8 mouse cellular contexts compared by ENCODE assay signal in genomic region chr11:120485251-120485650, GRCm38 (mm10). TPM values are rescaled to one million over a fixed set of nuclear protein-coding genes. Genes with fewer than 3 reads are reported as not detected.
DNase-seq lines count a peak whose midpoint lies in the region; ATAC-seq and TF ChIP-seq lines count a peak whose summit lies in the region.

No protein-coding gene starts in this region.

- TF ChIP-seq EP300 in heart, postnatal 0 days (IDR thresholded peaks at IDR 0.05; ENCODE audit: low read depth) = no peak

- no peaks in the 10 kb centered on the region for H3K9me3 ChIP-seq in heart, postnatal 0 days (replicated peaks; ENCODE audit: control insufficient read depth, low read length)
- H3K9me3 ChIP-seq in embryonic facial prominence, embryonic 13.5 days = no peaks in the 10 kb centered on the region
- H3K9me3 ChIP-seq in kidney, embryonic 14.5 days (ENCODE audit: control insufficient read depth, low read length) = no peaks in the 10 kb centered on the region
- H3K9me3 ChIP-seq in midbrain, embryonic 16.5 days (replicated peaks; ENCODE audit: control insufficient read depth, low read length, poor library complexity, severe bottlenecking) = no peaks in the 10 kb centered on the region

- WGBS in heart, postnatal 0 days = 6% methylated on average over 10 of the region's 10 CpGs
- 8% methylated on average over 10 of the region's 10 CpGs for WGBS in embryonic facial prominence, embryonic 13.5 days
- 6% methylated on average over 10 of the region's 10 CpGs for WGBS in kidney, embryonic 14.5 days
- 9% methylated on average over 10 of the region's 10 CpGs for WGBS in midbrain, embryonic 16.5 days

- no peak for TF ChIP-seq CTCF in heart, postnatal 0 days (IDR thresholded peaks at IDR 0.05; ENCODE audit: low read depth)

- H3K4me2 ChIP-seq in heart, postnatal 0 days (ENCODE audit: low read depth, low read length) = peak overlapping the region; percentile 84
- peak overlapping the region; percentile 73 for H3K4me2 ChIP-seq in embryonic facial prominence, embryonic 13.5 days
- H3K4me2 ChIP-seq in kidney, embryonic 14.5 days (replicated peaks; ENCODE audit: low read depth, low read length) = peak overlapping the region; percentile 84
- H3K4me2 ChIP-seq in midbrain, embryonic 16.5 days (ENCODE audit: low read length) = peak overlapping the region; percentile 67

- H3K4me1 ChIP-seq in heart, postnatal 0 days (ENCODE audit: control insufficient read depth, insufficient read depth) = peaks cover 12% of the 10 kb centered on the region
- peaks cover 19% of the 10 kb centered on the region for H3K4me1 ChIP-seq in embryonic facial prominence, embryonic 13.5 days
- peaks cover 13% of the 10 kb centered on the region for H3K4me1 ChIP-seq in kidney, embryonic 14.5 days (ENCODE audit: control insufficient read depth, insufficient read depth, low read length)
- peaks cover 13% of the 10 kb centered on the region for H3K4me1 ChIP-seq in midbrain, embryonic 16.5 days (ENCODE audit: control insufficient read depth, insufficient read depth, low read length)

- peak overlapping the region; percentile 97 for H3K4me3 ChIP-seq in heart, postnatal 0 days (ENCODE audit: low read depth, low read length)
- H3K4me3 ChIP-seq in embryonic facial prominence, embryonic 13.5 days = peak overlapping the region; percentile 98
- peak overlapping the region; percentile 89 for H3K4me3 ChIP-seq in kidney, embryonic 14.5 days (ENCODE audit: low read length)
- peak overlapping the region; percentile 79 for H3K4me3 ChIP-seq in midbrain, embryonic 16.5 days (ENCODE audit: low read depth, low read length)

- intact Hi-C loops in heart, postnatal 36 days (cut with DNase I) = loop anchor here (5.0 kb wide), 1 partner anchor 292 kb away; no protein-coding TSS in a partner anchor
- intact Hi-C loops in left cerebral cortex, postnatal 36 days (cut with DNase I) = loop anchor here (5.0 to 10.0 kb wide), 2 partner anchors 62 to 90 kb away; partner anchors contain the start of genes Mcrip1 and P4hb
- intact Hi-C loops in gastrocnemius, postnatal 14 days (cut with DNase I; ENCODE audit: low total_unique reads) = no loop called here

- H3K36me3 ChIP-seq in heart, postnatal 0 days (replicated peaks; ENCODE audit: control insufficient read depth, insufficient read depth, low read length) = peaks cover 61% of the 10 kb centered on the region
- peaks cover 76% of the 10 kb centered on the region for H3K36me3 ChIP-seq in embryonic facial prominence, embryonic 13.5 days
- peaks cover 67% of the 10 kb centered on the region for H3K36me3 ChIP-seq in kidney, embryonic 14.5 days (ENCODE audit: control insufficient read depth, insufficient read depth, low read length)
- peaks cover 22% of the 10 kb centered on the region for H3K36me3 ChIP-seq in midbrain, embryonic 16.5 days (ENCODE audit: control insufficient read depth, insufficient read depth, low read length)

- H3K9ac ChIP-seq in heart, postnatal 0 days (replicated peaks; ENCODE audit: low read depth, low read length) = peak overlapping the region; percentile 91
- H3K9ac ChIP-seq in embryonic facial prominence, embryonic 13.5 days = peak overlapping the region; percentile 96
- H3K9ac ChIP-seq in kidney, embryonic 14.5 days (ENCODE audit: low read depth, low read length) = peak overlapping the region; percentile 94
- peak overlapping the region; percentile 81 for H3K9ac ChIP-seq in midbrain, embryonic 16.5 days (ENCODE audit: low read depth, low read length)

- H3K27ac ChIP-seq in heart, postnatal 0 days (ENCODE audit: low read depth) = peak overlapping the region; percentile 81
- peak overlapping the region; percentile 91 for H3K27ac ChIP-seq in embryonic facial prominence, embryonic 13.5 days
- H3K27ac ChIP-seq in kidney, embryonic 14.5 days (ENCODE audit: low read depth, low read length) = peak overlapping the region; percentile 70; the same call in 1 of the 2 replicates
- H3K27ac ChIP-seq in midbrain, embryonic 16.5 days (ENCODE audit: low read length) = no peak overlapping the region

- no peak for DNase-seq in heart, postnatal 0 days (ENCODE audit: low spot score)
- no peak for DNase-seq in heart, postnatal 36 days
- no peak for DNase-seq in thymus, adult 18-20 months
- DNase-seq in left cerebral cortex, postnatal 36 days (ENCODE audit: low spot score in 2 of 2) = no peak
- no peak for DNase-seq in gastrocnemius, postnatal 14 days

- ATAC-seq in heart, postnatal 0 days (ENCODE audit: insufficient read depth, low read depth) = no peak
- ATAC-seq in embryonic facial prominence, embryonic 13.5 days (ENCODE audit: insufficient number of reproducible peaks, insufficient read depth, low FRiP score, low TSS enrichment, low read depth) = no peak
- no peak for ATAC-seq in kidney, embryonic 14.5 days (ENCODE audit: low FRiP score, low TSS enrichment)
- no peak for ATAC-seq in midbrain, embryonic 16.5 days

- no peaks in the 10 kb centered on the region for H3K27me3 ChIP-seq in heart, postnatal 0 days (ENCODE audit: control insufficient read depth, insufficient read depth, low read length)
- no peaks in the 10 kb centered on the region for H3K27me3 ChIP-seq in embryonic facial prominence, embryonic 13.5 days
- H3K27me3 ChIP-seq in kidney, embryonic 14.5 days (ENCODE audit: control insufficient read depth, insufficient read depth, low read length) = no peaks in the 10 kb centered on the region
- H3K27me3 ChIP-seq in midbrain, embryonic 16.5 days (ENCODE audit: control insufficient read depth, insufficient read depth, low read depth, low read length) = no peaks in the 10 kb centered on the region

RNA-seq across cellular contexts. Expression of gene Mrpl12, which starts 0.8 kb away (rescaled TPM):
- 119 and 161 TPM in 2 replicates for total RNA-seq in heart, postnatal 0 days (2014; rRNA removed; ENCODE audit: low replicate concordance)
- polyA plus RNA-seq in heart, postnatal 0 days (2015; fragmentation: Nextera tagmentation; extraction: Ambion mirVana) = 308 and 315 TPM in 2 replicates
- 100 to 1,000 TPM; 222 to 245 TPM for total RNA-seq in heart, postnatal 36 days (2021)
- polyA plus RNA-seq in embryonic facial prominence, embryonic 13.5 days (2015; fragmentation: Nextera tagmentation; extraction: Ambion mirVana) = 134 and 138 TPM in 2 replicates
- polyA plus RNA-seq in kidney, embryonic 14.5 days (2014; fragmentation: Nextera tagmentation; extraction: Ambion mirVana) = 176 and 218 TPM in 2 replicates
- polyA plus RNA-seq in midbrain, embryonic 16.5 days (2015; fragmentation: Nextera tagmentation; extraction: Ambion mirVana) = 118 and 130 TPM in 2 replicates
- total RNA-seq in left cerebral cortex, postnatal 36 days (2021) = 10 to 100 TPM; 75.6 to 78.5 TPM
- 100 to 1,000 TPM; 133 to 143 TPM for total RNA-seq in gastrocnemius, postnatal 14 days (2021)

RNA-seq across cellular contexts. Expression of gene Slc25a10, which starts 6.4 kb away (rescaled TPM):
- 66.8 and 74.3 TPM in 2 replicates for total RNA-seq in heart, postnatal 0 days (2014; rRNA removed; ENCODE audit: low replicate concordance)
- polyA plus RNA-seq in heart, postnatal 0 days (2015; fragmentation: Nextera tagmentation; extraction: Ambion mirVana) = 30.3 and 33.8 TPM in 2 replicates
- total RNA-seq in heart, postnatal 36 days (2021) = 10 to 100 TPM; 13.4 to 15.0 TPM
- polyA plus RNA-seq in embryonic facial prominence, embryonic 13.5 days (2015; fragmentation: Nextera tagmentation; extraction: Ambion mirVana) = 50.1 and 54.3 TPM in 2 replicates
- 65.3 and 79.1 TPM in 2 replicates for polyA plus RNA-seq in kidney, embryonic 14.5 days (2014; fragmentation: Nextera tagmentation; extraction: Ambion mirVana)
- polyA plus RNA-seq in midbrain, embryonic 16.5 days (2015; fragmentation: Nextera tagmentation; extraction: Ambion mirVana) = 23.1 and 24.8 TPM in 2 replicates
- 10 to 100 TPM; 18.2 to 21.9 TPM for total RNA-seq in left cerebral cortex, postnatal 36 days (2021)
- 1 to 10 TPM; 5.1 to 7.0 TPM for total RNA-seq in gastrocnemius, postnatal 14 days (2021)

RNA-seq across cellular contexts. Expression of gene Arl16, which starts 17.8 kb away (rescaled TPM):
- 35.4 and 48.3 TPM in 2 replicates for total RNA-seq in heart, postnatal 0 days (2014; rRNA removed; ENCODE audit: low replicate concordance)
- polyA plus RNA-seq in heart, postnatal 0 days (2015; fragmentation: Nextera tagmentation; extraction: Ambion mirVana) = 25.1 and 28.2 TPM in 2 replicates
- 10 to 100 TPM in 1 of 2 experiments, 1 to 10 TPM in 1; 8.6 to 12.2 TPM for total RNA-seq in heart, postnatal 36 days (2021)
- polyA plus RNA-seq in embryonic facial prominence, embryonic 13.5 days (2015; fragmentation: Nextera tagmentation; extraction: Ambion mirVana) = 59.6 and 63.6 TPM in 2 replicates
- 46.4 and 51.5 TPM in 2 replicates for polyA plus RNA-seq in kidney, embryonic 14.5 days (2014; fragmentation: Nextera tagmentation; extraction: Ambion mirVana)
- polyA plus RNA-seq in midbrain, embryonic 16.5 days (2015; fragmentation: Nextera tagmentation; extraction: Ambion mirVana) = 51.5 and 58.7 TPM in 2 replicates
- total RNA-seq in left cerebral cortex, postnatal 36 days (2021) = 10 to 100 TPM; 49.3 to 55.0 TPM
- total RNA-seq in gastrocnemius, postnatal 14 days (2021) = 10 to 100 TPM; 11.4 to 11.8 TPM

RNA-seq across cellular contexts. Expression of gene Ccdc137, which starts 27.3 kb away (rescaled TPM):
- total RNA-seq in heart, postnatal 0 days (2014; rRNA removed; ENCODE audit: low replicate concordance) = 4.7 and 5.7 TPM in 2 replicates
- 11.2 and 12.6 TPM in 2 replicates for polyA plus RNA-seq in heart, postnatal 0 days (2015; fragmentation: Nextera tagmentation; extraction: Ambion mirVana)
- total RNA-seq in heart, postnatal 36 days (2021) = 1 to 10 TPM; 5.9 to 6.4 TPM
- polyA plus RNA-seq in embryonic facial prominence, embryonic 13.5 days (2015; fragmentation: Nextera tagmentation; extraction: Ambion mirVana) = 39.8 and 45.0 TPM in 2 replicates
- 27.4 and 32.8 TPM in 2 replicates for polyA plus RNA-seq in kidney, embryonic 14.5 days (2014; fragmentation: Nextera tagmentation; extraction: Ambion mirVana)
- 25.4 and 28.2 TPM in 2 replicates for polyA plus RNA-seq in midbrain, embryonic 16.5 days (2015; fragmentation: Nextera tagmentation; extraction: Ambion mirVana)
- total RNA-seq in left cerebral cortex, postnatal 36 days (2021) = 10 to 100 TPM; 19.9 to 29.4 TPM
- total RNA-seq in gastrocnemius, postnatal 14 days (2021) = 1 to 10 TPM; 4.3 to 5.3 TPM

RNA-seq across cellular contexts. Expression of gene Oxld1, which starts 27.4 kb away (rescaled TPM):
- 69.2 and 85.3 TPM in 2 replicates for total RNA-seq in heart, postnatal 0 days (2014; rRNA removed; ENCODE audit: low replicate concordance)
- polyA plus RNA-seq in heart, postnatal 0 days (2015; fragmentation: Nextera tagmentation; extraction: Ambion mirVana) = 40.1 and 45.3 TPM in 2 replicates
- 10 to 100 TPM; 54.1 to 61.4 TPM for total RNA-seq in heart, postnatal 36 days (2021)
- 15.8 TPM in 2 replicates for polyA plus RNA-seq in embryonic facial prominence, embryonic 13.5 days (2015; fragmentation: Nextera tagmentation; extraction: Ambion mirVana)
- polyA plus RNA-seq in kidney, embryonic 14.5 days (2014; fragmentation: Nextera tagmentation; extraction: Ambion mirVana) = 14.8 and 18.2 TPM in 2 replicates
- 10.9 and 11.7 TPM in 2 replicates for polyA plus RNA-seq in midbrain, embryonic 16.5 days (2015; fragmentation: Nextera tagmentation; extraction: Ambion mirVana)
- total RNA-seq in left cerebral cortex, postnatal 36 days (2021) = 10 to 100 TPM; 14.3 to 20.6 TPM
- 10 to 100 TPM; 26.5 to 29.0 TPM for total RNA-seq in gastrocnemius, postnatal 14 days (2021)
